Mouse (Mus musculus) intestine, embryonic 16.5 days (tissue): Measurements from ENCODE around the gene Lipc. TPM values are rescaled to one million over a fixed set of nuclear protein-coding genes. Genes with fewer than 3 reads are reported as not detected.

Experiments
- ATAC-seq: fragments of 200-750 bp; cut with Nextera tagmentation; 2 replicates; pipeline ENCODE4 v1.8.0; 2017; ENCODE audit warnings: moderate TSS enrichment, moderate library complexity
- H3K27ac ChIP-seq: fragments of 300-500 bp; sonication (generic); 2 replicates; pipeline ENCODE4 v1.5.1; 2014; ENCODE audit warnings: mild to moderate bottlenecking, low read length
- H3K27me3 ChIP-seq: fragments of 300-500 bp; sonication (generic); replicated peaks from 2 replicates; pipeline ENCODE4 v1.6.1; 2014; ENCODE audit warnings: low read length, control low read depth, mixed read lengths; ENCODE audit not compliant: control insufficient read depth, insufficient read depth
- H3K36me3 ChIP-seq: fragments of 300-500 bp; sonication (generic); 2 replicates; pipeline ENCODE4 v1.6.1; 2014; ENCODE audit warnings: low read length, control low read depth; ENCODE audit not compliant: control insufficient read depth, insufficient read depth
- H3K4me1 ChIP-seq: fragments of 300-500 bp; sonication (generic); 2 replicates; pipeline ENCODE4 v1.6.1; 2014; ENCODE audit warnings: low read length, control low read depth, mixed read lengths; ENCODE audit not compliant: control insufficient read depth, insufficient read depth
- H3K4me2 ChIP-seq: fragments of 300-500 bp; sonication (generic); 2 replicates; pipeline ENCODE4 v1.6.1; 2014; ENCODE audit warnings: low read depth, low read length, control low read depth
- H3K4me3 ChIP-seq: fragments of 300-500 bp; sonication (generic); 2 replicates; pipeline ENCODE4 v1.5.1; 2014; ENCODE audit warnings: mild to moderate bottlenecking, low read length
- H3K9ac ChIP-seq: fragments of 300-500 bp; sonication (generic); 2 replicates; pipeline ENCODE4 v1.6.1; 2014; ENCODE audit warnings: low read depth, low read length
- H3K9me3 ChIP-seq: fragments of 300-500 bp; sonication (generic); 2 replicates; pipeline ENCODE4 v1.6.1; 2016; ENCODE audit warnings: low read length, control low read depth; ENCODE audit not compliant: control insufficient read depth
- WGBS: fragments of 180-500 bp; shearing (Covaris S2); extraction: QIAGEN DNeasy Blood & Tissue Kit; methylation state at CpG from one replicate; pipeline ENCODE4 v1.1.7; 2014; 5-methylcytosine and 5-hydroxymethylcytosine counted together
- polyA plus RNA-seq: library from polyadenylated mRNA; unstranded; fragments of >200 nt; fragmentation: Nextera tagmentation; extraction: Ambion mirVana; gene quantifications from 2 replicates; pipeline ENCODE4 v1.2.1, GENCODE M21; 2015

Lipc gene
- 1.2 and 1.4 TPM in 2 replicates for polyA plus RNA-seq

GRCm38 (mm10) chr9:70952126-70952525 lies at the start of gene Lipc:
TSS of gene Lipc (minus strand) at chr9:70952226.
- no peaks in the 10 kb centered on the region for H3K27me3 ChIP-seq
- no peak within 1 kb of the TSS for H3K4me2 ChIP-seq
- WGBS: 85% methylated on average over 4 of the region's 4 CpGs
- H3K4me3 ChIP-seq: no peak within 1 kb of the TSS
- no peak within 1 kb of the TSS for H3K9ac ChIP-seq
- no peaks in the 10 kb centered on the region for H3K36me3 ChIP-seq
- H3K27ac ChIP-seq: no peak within 1 kb of the TSS
- ATAC-seq: no peak
- H3K9me3 ChIP-seq: no peaks in the 10 kb centered on the region
- no peaks in the 10 kb centered on the region for H3K4me1 ChIP-seq

GRCm38 (mm10) chr9:70999161-70999560 lies 47.1 kb upstream of the Lipc start:
- 83% methylated on average over 4 of the region's 4 CpGs for WGBS
- Histone ChIP-seq H3K4me3 (no peak overlapping the region), H3K27ac (no peak overlapping the region), H3K9me3 (0 out of 2 replicates have a peak, but pooled peaks cover 6% of the 10 kb centered on the region), H3K4me2 (no peak overlapping the region), H3K36me3 (no peaks in the 10 kb centered on the region), H3K4me1 (no peaks in the 10 kb centered on the region), H3K9ac (no peak overlapping the region), H3K27me3 (no peaks in the 10 kb centered on the region)
- ATAC-seq: no peak

GRCm38 (mm10) chr9:70998719-70999118 lies 46.7 kb upstream of the Lipc start:
- H3K9ac ChIP-seq: no peak overlapping the region
- H3K36me3 ChIP-seq: no peaks in the 10 kb centered on the region
- no peaks in the 10 kb centered on the region for H3K27me3 ChIP-seq
- H3K9me3 ChIP-seq: 0 out of 2 replicates have a peak, but pooled peaks cover 8% of the 10 kb centered on the region
- no peak overlapping the region for H3K4me3 ChIP-seq
- H3K4me2 ChIP-seq: no peak overlapping the region
- no peak overlapping the region for H3K27ac ChIP-seq
- no peak for ATAC-seq
- 67% methylated on average over 6 of the region's 6 CpGs for WGBS
- H3K4me1 ChIP-seq: no peaks in the 10 kb centered on the region

- no peaks in the 10 kb centered on the region for H3K4me1 ChIP-seq
- H3K27ac ChIP-seq: no peak overlapping the region
- H3K9ac ChIP-seq: no peak overlapping the region
- WGBS: 60% methylated on average over 6 of the region's 6 CpGs
- no peaks in the 10 kb centered on the region for H3K36me3 ChIP-seq
- no peaks in the 10 kb centered on the region for H3K27me3 ChIP-seq
- H3K9me3 ChIP-seq: 0 out of 2 replicates have a peak, but pooled peaks cover 8% of the 10 kb centered on the region
- H3K4me3 ChIP-seq: no peak overlapping the region
- no peak overlapping the region for H3K4me2 ChIP-seq
- ATAC-seq: no peak
Observed at GRCm38 (mm10) chr9:70993326-70993725, 41.3 kb upstream of the Lipc start.

- H3K4me2 ChIP-seq: no peak overlapping the region
- no peak for ATAC-seq
- no peaks in the 10 kb centered on the region for H3K36me3 ChIP-seq
- 0 out of 2 replicates have a peak, but pooled peaks cover 8% of the 10 kb centered on the region for H3K9me3 ChIP-seq
- no peaks in the 10 kb centered on the region for H3K27me3 ChIP-seq
- H3K27ac ChIP-seq: no peak overlapping the region
- H3K4me3 ChIP-seq: no peak overlapping the region
- H3K4me1 ChIP-seq: peaks cover 4% of the 10 kb centered on the region; the same call in 1 of the 2 replicates
- WGBS: 83% methylated on average over 5 of the region's 5 CpGs
- H3K9ac ChIP-seq: no peak overlapping the region
Observed at GRCm38 (mm10) chr9:70991401-70991800, 39.4 kb upstream of the Lipc start.

GRCm38 (mm10) chr9:70987210-70987609 lies 35.2 kb upstream of the Lipc start:
- Histone ChIP-seq H3K27me3 (no peaks in the 10 kb centered on the region), H3K27ac (no peak overlapping the region), H3K4me2 (no peak overlapping the region), H3K4me3 (no peak overlapping the region), H3K36me3 (no peaks in the 10 kb centered on the region), H3K9ac (no peak overlapping the region), H3K9me3 (no peaks in the 10 kb centered on the region), H3K4me1 (peaks cover 6% of the 10 kb centered on the region; the same call in 1 of the 2 replicates)
- 46% methylated on average over 2 of the region's 2 CpGs for WGBS
- ATAC-seq: no peak

- Histone ChIP-seq H3K4me1 (peaks cover 6% of the 10 kb centered on the region; the same call in 1 of the 2 replicates), H3K36me3 (no peaks in the 10 kb centered on the region), H3K9ac (no peak overlapping the region), H3K4me2 (no peak overlapping the region), H3K9me3 (no peaks in the 10 kb centered on the region), H3K27ac (no peak overlapping the region), H3K4me3 (no peak overlapping the region), H3K27me3 (no peaks in the 10 kb centered on the region)
- no peak for ATAC-seq
- WGBS: 90% methylated on average over 3 of the region's 3 CpGs
Observed at GRCm38 (mm10) chr9:70982991-70983480, 31.0 kb upstream of the Lipc start.

- Histone ChIP-seq H3K4me2 (no peak overlapping the region), H3K4me1 (0 out of 2 replicates have a peak, but pooled peaks cover 2% of the 10 kb centered on the region), H3K27me3 (no peaks in the 10 kb centered on the region), H3K27ac (no peak overlapping the region), H3K4me3 (no peak overlapping the region), H3K36me3 (no peaks in the 10 kb centered on the region), H3K9ac (no peak overlapping the region), H3K9me3 (no peaks in the 10 kb centered on the region)
- ATAC-seq: peak; percentile 87
- WGBS: 77% methylated on average over 1 of the region's 1 CpGs
Observed at GRCm38 (mm10) chr9:70981721-70982120, 29.7 kb upstream of the Lipc start.

- Histone ChIP-seq H3K4me3 (no peak overlapping the region), H3K9me3 (no peaks in the 10 kb centered on the region), H3K27ac (no peak overlapping the region), H3K4me1 (0 out of 2 replicates have a peak, but pooled peaks cover 2% of the 10 kb centered on the region), H3K4me2 (no peak overlapping the region), H3K27me3 (no peaks in the 10 kb centered on the region), H3K9ac (no peak overlapping the region), H3K36me3 (no peaks in the 10 kb centered on the region)
- ATAC-seq: no peak
- 92% methylated on average over 2 of the region's 2 CpGs for WGBS
Observed at GRCm38 (mm10) chr9:70979641-70980040, 27.6 kb upstream of the Lipc start.

GRCm38 (mm10) chr9:70979171-70979570 lies 27.1 kb upstream of the Lipc start:
- 0 out of 2 replicates have a peak, but pooled peaks cover 2% of the 10 kb centered on the region for H3K4me1 ChIP-seq
- no peaks in the 10 kb centered on the region for H3K27me3 ChIP-seq
- no peak overlapping the region for H3K9ac ChIP-seq
- no peak overlapping the region for H3K4me3 ChIP-seq
- H3K36me3 ChIP-seq: no peaks in the 10 kb centered on the region
- 91% methylated on average over 5 of the region's 5 CpGs for WGBS
- H3K9me3 ChIP-seq: no peaks in the 10 kb centered on the region
- H3K27ac ChIP-seq: no peak overlapping the region
- no peak overlapping the region for H3K4me2 ChIP-seq
- ATAC-seq: no peak
